Mouse (Mus musculus): ENCODE data around the gene Dpy30. TPM values are rescaled to one million over a fixed set of nuclear protein-coding genes. Genes with fewer than 3 reads are reported as not detected.

The Dpy30 gene
- total RNA-seq (2023), result 10 to 100 TPM; 54.5 to 61.2 TPM

GRCm38 (mm10) chr17:74323844-74324243 is at the start of gene Dpy30:
TSS of gene Dpy30 (minus strand) at chr17:74323944.

GRCm38 (mm10) chr17:74338937-74339804 is 15.4 kb upstream of the Dpy30 start, which contains the start of gene Spast:
TSS of gene Spast (plus strand) at chr17:74338987.

GRCm38 (mm10) chr17:74295026-74295970 is 28.4 kb downstream of the Dpy30 start, which contains the start of gene Memo1:
TSS of gene Memo1 (minus strand) at chr17:74295521.

Other genes with a start within 250 kb of the Dpy30 start
- 10 to 100 TPM; 35.2 to 43.2 TPM for gene Memo1, start 28.4 kb downstream of the Dpy30 start, total RNA-seq (2023)
- 10 to 100 TPM; 21.4 TPM for gene Spast, start 15.0 kb upstream of the Dpy30 start, total RNA-seq (2023)
- gene Slc30a6, start 71.7 kb upstream of the Dpy30 start, total RNA-seq (2023), result 10 to 100 TPM; 10.4 to 11.4 TPM
- gene Nlrc4, start 135.2 kb upstream of the Dpy30 start, total RNA-seq (2023), result 1 to 10 TPM; 5.4 TPM
- 10 to 100 TPM; 37.1 to 41.2 TPM for gene Yipf4, start 165.5 kb upstream of the Dpy30 start, total RNA-seq (2023)
- 100 to 1,000 TPM in 1 of 2 experiments, 10 to 100 TPM in 1; 99.6 to 119 TPM for gene Birc6, start 204.4 kb upstream of the Dpy30 start, total RNA-seq (2023)